Mouse (Mus musculus) lung, postnatal 0 days (tissue): ENCODE results near the gene Sox15. TPM values are rescaled to one million over a fixed set of nuclear protein-coding genes. Genes with fewer than 3 reads are reported as not detected.

Source experiments
- ATAC-seq: fragments of 200-750 bp; cut with Nextera tagmentation; 2 replicates; pipeline ENCODE4 v1.8.0; 2017; ENCODE audit warnings: moderate library complexity
- DNase-seq: peaks from one replicate; pipeline ENCODE4 v3.0.0-alpha.2; 2016; ENCODE audit warnings: low spot score
- H3K27ac ChIP-seq: fragments of 300-500 bp; sonication (generic); 2 replicates; pipeline ENCODE4 v1.5.1; 2014; ENCODE audit warnings: antibody characterized with exemption, mild to moderate bottlenecking, low read length, mixed read lengths
- H3K27me3 ChIP-seq: fragments of 300-500 bp; sonication (generic); replicated peaks from 2 replicates; pipeline ENCODE4 v1.6.1; 2014; ENCODE audit warnings: low read length, mixed read lengths; ENCODE audit not compliant: insufficient read depth
- H3K36me3 ChIP-seq: fragments of 300-500 bp; sonication (generic); 2 replicates; pipeline ENCODE4 v1.6.1; 2014; ENCODE audit warnings: low read length, mixed read lengths; ENCODE audit not compliant: insufficient read depth
- H3K4me1 ChIP-seq: fragments of 300-500 bp; sonication (generic); 2 replicates; pipeline ENCODE4 v1.6.1; 2014; ENCODE audit warnings: antibody characterized with exemption, low read depth, low read length, mixed read lengths; ENCODE audit not compliant: insufficient read depth
- H3K4me2 ChIP-seq: fragments of 300-500 bp; sonication (generic); replicated peaks from 2 replicates; pipeline ENCODE4 v1.6.1; 2014; ENCODE audit warnings: low read depth, mild to moderate bottlenecking, low read length, moderate library complexity, mixed read lengths
- H3K4me3 ChIP-seq: fragments of 300-500 bp; sonication (generic); 2 replicates; pipeline ENCODE4 v1.5.1; 2014; ENCODE audit warnings: low read depth, low read length
- H3K9ac ChIP-seq: fragments of 300-500 bp; sonication (generic); replicated peaks from 2 replicates; pipeline ENCODE4 v1.6.1; 2014; ENCODE audit warnings: low read depth, mild to moderate bottlenecking
- H3K9me3 ChIP-seq: fragments of 300-500 bp; sonication (generic); 2 replicates; pipeline ENCODE4 v1.6.1; 2016; ENCODE audit warnings: low read length, mixed read lengths
- CTCF ChIP-seq: IDR thresholded peaks from 2 replicates; pipeline ENCODE4 v1.5.1; 2016; ENCODE audit warnings: antibody characterized with exemption, mild to moderate bottlenecking
- EP300 ChIP-seq: IDR thresholded peaks from 2 replicates; pipeline ENCODE4 v1.6.1; 2016; ENCODE audit warnings: antibody characterized with exemption, mild to moderate bottlenecking, control low read depth
- WGBS: fragments of 180-500 bp; shearing (Covaris S2); extraction: QIAGEN DNeasy Blood & Tissue Kit; methylation state at CpG from one replicate; pipeline ENCODE4 v1.1.7; 2014; 5-methylcytosine and 5-hydroxymethylcytosine counted together
- polyA plus RNA-seq: library from polyadenylated mRNA; unstranded; fragments of >200 nt; fragmentation: Nextera tagmentation; extraction: Ambion mirVana; gene quantifications from 2 replicates; pipeline ENCODE4 v1.2.1, GENCODE M21; 2015

The Sox15 gene
- polyA plus RNA-seq, 1 experiment from 2014 or later: 0.14 TPM

- peak within 1 kb of the TSS; percentile 82 for H3K9ac ChIP-seq
- H3K27ac ChIP-seq: peak within 1 kb of the TSS; percentile 95
- peak within 1 kb of the TSS; percentile 83 for H3K4me3 ChIP-seq
- no peak for TF ChIP-seq EP300
- TF ChIP-seq CTCF: peak; percentile 1; the same call in 1 of the 2 replicates
- H3K36me3 ChIP-seq: 0 out of 2 replicates have a peak, but pooled peaks cover 6% of the 10 kb centered on the region
- under 1% methylated on average over 61 of the region's 80 CpGs for WGBS
- no peaks in the 10 kb centered on the region for H3K27me3 ChIP-seq
- peaks cover 40% of the 10 kb centered on the region for H3K4me1 ChIP-seq
- no peaks in the 10 kb centered on the region for H3K9me3 ChIP-seq
- DNase-seq (peak; percentile 99), ATAC-seq (peak; percentile 94)
- peak within 1 kb of the TSS; percentile 84 for H3K4me2 ChIP-seq
Measured at GRCm38 (mm10) chr11:69681314-69682208, 26.4 kb downstream of the Sox15 start, which contains the start of gene Senp3. Senp3 (minus strand) TSS chr11:69682084.

GRCm38 (mm10) chr11:69682209-69682839 lies 27.2 kb downstream of the Sox15 start:
- Histone ChIP-seq H3K4me2 (peak overlapping the region; percentile 84), H3K4me3 (peak overlapping the region; percentile 83), H3K27ac (peak overlapping the region; percentile 95), H3K36me3 (no peaks in the 10 kb centered on the region), H3K27me3 (no peaks in the 10 kb centered on the region), H3K9ac (0 out of 2 replicates have a peak overlapping the region, but pooled peaks have one; percentile 82), H3K9me3 (no peaks in the 10 kb centered on the region), H3K4me1 (peaks cover 41% of the 10 kb centered on the region)
- TF ChIP-seq EP300 (no peak), CTCF (no peak)
- peak; percentile 15 for DNase-seq
- ATAC-seq: no peak
- WGBS: 15% methylated on average over 24 of the region's 24 CpGs

GRCm38 (mm10) chr11:69682840-69683533 lies 27.9 kb downstream of the Sox15 start:
- peak; percentile 25 for ATAC-seq
- no peaks in the 10 kb centered on the region for H3K9me3 ChIP-seq
- DNase-seq: peak; percentile 96
- peak; percentile 94 for TF ChIP-seq CTCF
- peak; percentile 59 for TF ChIP-seq EP300
- H3K9ac ChIP-seq: no peak overlapping the region; the same call in 1 of the 2 replicates
- H3K4me3 ChIP-seq: 0 out of 2 replicates have a peak overlapping the region, but pooled peaks have one; percentile 2
- H3K4me1 ChIP-seq: peaks cover 41% of the 10 kb centered on the region
- 13% methylated on average over 12 of the region's 12 CpGs for WGBS
- no peaks in the 10 kb centered on the region for H3K27me3 ChIP-seq
- peak overlapping the region; percentile 84 for H3K4me2 ChIP-seq
- H3K36me3 ChIP-seq: no peaks in the 10 kb centered on the region
- H3K27ac ChIP-seq: peak overlapping the region; percentile 95

- ATAC-seq (no peak), DNase-seq (no peak)
- Histone ChIP-seq H3K27me3 (no peaks in the 10 kb centered on the region), H3K4me2 (0 out of 2 replicates have a peak overlapping the region, but pooled peaks have one; percentile 1), H3K27ac (peak overlapping the region; percentile 95), H3K9me3 (no peaks in the 10 kb centered on the region), H3K9ac (peak overlapping the region; percentile 8; the same call in 1 of the 2 replicates), H3K36me3 (no peaks in the 10 kb centered on the region), H3K4me1 (peaks cover 41% of the 10 kb centered on the region), H3K4me3 (no peak overlapping the region)
- 69% methylated on average over 7 of the region's 7 CpGs for WGBS
- TF ChIP-seq EP300 (no peak), CTCF (no peak)
Measured at GRCm38 (mm10) chr11:69683576-69683975, 28.5 kb downstream of the Sox15 start.

- H3K9ac ChIP-seq: 0 out of 2 replicates have a peak overlapping the region, but pooled peaks have one; percentile 8
- TF ChIP-seq CTCF (no peak), EP300 (0 out of 2 replicates have a peak, but pooled peaks have one; percentile 25)
- DNase-seq: peak; percentile 73
Measured at GRCm38 (mm10) chr11:69684128-69684745, 29.1 kb downstream of the Sox15 start.

More at GRCm38 (mm10) chr11:69684128-69684745, 29.1 kb downstream of the Sox15 start:
- no peaks in the 10 kb centered on the region for H3K27me3 ChIP-seq
- H3K4me3 ChIP-seq: no peak overlapping the region
- WGBS: 65% methylated on average over 12 of the region's 12 CpGs
- no peak for ATAC-seq
- no peaks in the 10 kb centered on the region for H3K9me3 ChIP-seq
- H3K4me2 ChIP-seq: no peak overlapping the region
- H3K4me1 ChIP-seq: peaks cover 41% of the 10 kb centered on the region
- no peaks in the 10 kb centered on the region for H3K36me3 ChIP-seq
- H3K27ac ChIP-seq: peak overlapping the region; percentile 95
